Mouse (Mus musculus) thymus, postnatal 14 days (tissue): Measurements from ENCODE around the gene Kcnh2.
A peak's percentile ranks its signal among the peaks of the same experiment; 100 is the strongest.
"Not testable (repeated sequence)": the region's sequence is repeated elsewhere in the genome, so short reads cannot be mapped to it uniquely, and the experiment has no call there.

Experiments used
- DNase-seq: peaks from one replicate; pipeline ENCODE4 v3.0.0; 2021

Gene Kcnh2

DNA sequence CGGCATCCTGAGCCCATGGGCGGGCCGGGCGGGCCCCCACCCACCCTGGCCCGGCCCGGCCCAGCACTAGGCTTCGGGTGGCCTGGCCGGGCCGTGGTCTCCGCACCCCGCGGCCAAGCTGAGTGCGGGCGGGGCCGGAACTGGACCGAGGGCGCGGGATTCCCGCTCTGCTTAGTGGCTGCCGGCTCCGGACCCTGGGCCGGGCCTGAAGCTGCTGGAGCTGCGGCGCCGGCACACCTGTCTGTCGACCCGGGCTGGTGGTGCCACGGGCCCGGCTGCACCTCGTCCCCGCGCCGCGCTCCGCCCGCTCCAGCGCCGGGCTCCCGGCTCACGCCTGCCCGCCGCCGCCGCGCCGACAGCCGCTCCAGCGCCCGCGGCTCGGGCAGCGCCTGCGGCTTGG, at the start of gene Kcnh2:
Kcnh2 (minus strand) TSS at position 327 of the 400 bp plus-strand sequence.
- DNase-seq: no peak

DNA sequence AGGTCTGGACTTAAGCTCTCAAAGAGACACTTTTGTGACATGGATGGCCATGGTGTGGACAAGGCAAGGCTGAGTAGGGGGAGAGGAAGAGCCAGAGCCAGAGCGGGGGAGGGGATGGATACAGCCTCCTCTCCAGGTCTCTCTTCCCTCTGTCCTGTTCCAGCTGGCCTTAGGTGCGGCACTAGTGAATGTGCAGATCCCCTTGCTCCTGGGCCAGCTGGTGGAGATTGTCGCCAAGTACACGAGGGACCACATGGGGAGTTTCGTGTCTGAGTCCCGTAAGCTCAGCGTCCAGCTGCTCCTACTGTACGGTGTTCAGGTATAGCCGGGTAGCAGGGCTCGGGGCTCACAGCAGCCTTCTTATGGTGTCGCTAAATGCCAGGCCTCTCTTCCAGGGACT, 49.0 kb upstream of the Kcnh2 start:
- DNase-seq: no peak

DNA sequence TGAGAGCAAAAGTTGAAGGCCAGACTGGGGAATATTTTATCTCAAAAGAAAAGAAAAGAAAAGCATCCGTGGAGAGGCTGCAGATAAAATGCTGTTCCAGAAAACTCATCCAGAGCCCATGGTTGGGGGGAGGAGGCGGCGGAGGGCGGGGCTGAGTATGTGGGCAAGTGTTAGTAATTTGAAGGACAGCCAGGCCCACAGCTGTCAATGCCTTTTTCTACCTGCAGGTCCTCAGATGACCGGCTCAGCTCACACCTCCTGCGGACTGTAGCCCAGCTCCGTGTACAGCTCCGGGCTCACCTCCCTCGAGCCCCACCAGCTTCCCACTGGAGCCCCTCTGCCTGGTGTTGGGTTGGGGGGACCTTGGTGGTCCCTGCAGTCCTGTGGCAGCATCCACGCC, 48.3 kb upstream of the Kcnh2 start:
- no peak for DNase-seq

DNA sequence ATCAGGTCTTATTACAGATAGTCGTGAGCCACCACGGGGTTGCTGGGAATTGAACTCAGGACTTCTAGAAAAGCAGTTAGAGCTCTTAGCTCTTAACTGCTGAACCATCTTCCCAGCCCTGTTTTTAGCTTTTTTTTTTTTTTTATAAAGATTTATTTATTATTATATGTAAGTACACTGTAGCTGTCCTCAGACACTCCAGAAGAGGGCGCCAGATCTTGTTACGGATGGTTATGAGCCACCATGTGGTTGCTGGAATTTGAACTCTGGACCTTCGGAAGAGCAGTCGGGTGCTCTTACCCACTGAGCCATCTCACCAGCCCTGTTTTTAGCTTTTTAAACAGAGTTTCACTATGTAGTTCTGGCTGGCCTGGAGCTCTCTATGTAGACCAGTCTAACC, 44.9 kb upstream of the Kcnh2 start:
- DNase-seq: not testable (repeated sequence)

DNA sequence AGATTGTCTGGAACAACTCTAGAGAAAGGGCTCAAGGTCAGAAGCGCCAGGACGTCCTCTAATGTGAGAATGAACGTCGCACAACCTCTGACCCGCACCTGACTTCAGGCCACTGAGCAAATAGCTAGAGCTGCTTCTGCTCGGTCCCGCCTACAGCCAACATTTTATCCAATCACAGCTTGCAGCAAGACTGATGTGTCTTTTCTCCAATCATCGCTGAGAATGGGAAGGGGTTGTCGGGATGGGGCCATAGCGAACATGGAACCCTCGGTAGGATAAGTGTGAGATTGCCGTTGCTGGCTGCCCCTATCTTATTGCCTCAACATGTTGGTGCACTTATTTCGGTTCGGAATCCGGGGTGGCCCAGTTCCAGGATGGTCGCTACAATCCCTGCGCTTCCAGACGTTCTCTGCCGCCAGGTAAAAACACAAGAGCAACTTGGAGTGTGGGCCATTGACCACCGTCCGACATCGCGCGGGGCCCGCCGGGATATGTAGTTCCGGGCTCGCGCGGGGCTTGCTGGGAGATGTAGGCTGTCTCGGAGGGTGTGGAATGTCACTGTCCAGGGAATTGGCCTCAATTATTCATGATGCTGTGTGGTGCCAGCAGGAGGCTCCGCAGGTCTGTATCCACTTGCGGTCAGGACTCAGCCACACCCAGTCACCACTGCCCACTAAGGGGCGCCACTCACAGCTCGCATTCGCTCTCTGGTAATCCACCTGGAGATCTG, 42.9 kb upstream of the Kcnh2 start:
- DNase-seq: peak; percentile 92

DNA sequence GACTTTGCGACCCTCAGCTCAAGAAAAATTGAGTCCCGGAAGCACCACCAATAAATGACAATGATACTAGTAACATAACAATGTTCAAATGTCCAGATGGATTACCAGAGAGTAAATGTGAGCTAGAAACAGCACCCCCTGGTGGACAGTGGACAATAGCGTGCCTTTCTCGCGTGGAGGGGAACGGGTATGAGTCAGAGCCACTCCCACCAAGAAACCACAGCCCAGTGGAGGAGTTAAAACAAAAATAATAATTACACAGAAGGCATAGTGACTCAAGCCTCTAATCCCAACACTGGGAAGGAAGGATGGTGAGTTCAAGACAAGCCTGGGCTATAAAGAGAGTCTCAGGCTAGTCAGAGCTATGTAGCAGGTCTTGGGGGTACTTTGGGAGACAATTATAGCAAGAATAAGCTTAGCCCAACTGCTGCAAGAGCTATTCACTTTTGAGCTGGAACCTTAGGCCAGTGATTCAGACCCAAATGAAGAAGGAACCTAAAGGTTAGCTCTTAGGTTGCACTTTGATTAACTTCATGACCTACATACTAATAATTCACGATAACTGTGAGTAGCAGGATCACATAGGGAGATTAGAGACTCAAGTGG, 42.1 kb upstream of the Kcnh2 start, which contains the start of gene Abcb8:
Abcb8 (plus strand) TSS at position 272 of the 606 bp plus-strand sequence.
- DNase-seq: peak; percentile 90

DNA sequence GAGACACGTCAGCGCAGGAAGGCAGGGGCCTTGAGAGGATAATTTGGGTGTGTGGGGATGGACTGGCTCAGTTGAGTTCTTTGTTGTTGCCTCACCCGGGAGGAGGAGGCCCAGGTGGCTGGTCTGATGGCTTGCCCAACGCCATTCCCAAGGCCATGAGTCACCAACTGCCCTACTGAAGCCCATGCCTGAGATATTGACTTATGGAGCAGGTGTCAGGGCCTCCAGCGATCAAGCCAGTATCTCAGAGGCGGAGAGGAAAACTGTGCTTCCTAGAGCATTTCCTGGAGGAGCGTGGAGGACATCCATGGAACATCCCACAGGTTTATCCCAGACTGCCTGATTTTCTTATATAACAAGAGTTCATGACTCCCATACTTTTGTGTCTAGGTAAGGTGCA, 41.3 kb upstream of the Kcnh2 start:
- no peak for DNase-seq

DNA sequence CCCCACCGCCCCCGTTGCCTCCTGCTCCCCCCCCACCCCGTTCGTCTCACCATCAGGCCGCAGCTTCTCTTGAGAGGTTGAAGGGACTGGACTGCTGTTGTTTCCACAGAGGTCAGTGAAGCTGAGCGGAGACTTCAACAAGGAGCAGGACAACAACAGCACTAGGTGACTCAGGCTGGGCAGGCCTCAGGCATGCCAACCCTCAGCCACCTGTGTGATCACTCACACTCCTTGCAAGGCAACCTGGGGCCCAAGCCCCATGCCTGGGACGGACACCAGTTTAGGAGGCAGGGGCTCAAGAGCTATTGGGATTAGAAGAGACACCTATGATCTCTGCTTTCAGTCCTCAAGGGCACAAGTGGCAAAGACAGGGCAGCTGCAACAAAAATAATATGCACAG, 40.5 kb upstream of the Kcnh2 start, which contains the start of gene Atg9b:
Atg9b (minus strand) TSS at position 280 of the 400 bp plus-strand sequence.
- DNase-seq: no peak

DNA sequence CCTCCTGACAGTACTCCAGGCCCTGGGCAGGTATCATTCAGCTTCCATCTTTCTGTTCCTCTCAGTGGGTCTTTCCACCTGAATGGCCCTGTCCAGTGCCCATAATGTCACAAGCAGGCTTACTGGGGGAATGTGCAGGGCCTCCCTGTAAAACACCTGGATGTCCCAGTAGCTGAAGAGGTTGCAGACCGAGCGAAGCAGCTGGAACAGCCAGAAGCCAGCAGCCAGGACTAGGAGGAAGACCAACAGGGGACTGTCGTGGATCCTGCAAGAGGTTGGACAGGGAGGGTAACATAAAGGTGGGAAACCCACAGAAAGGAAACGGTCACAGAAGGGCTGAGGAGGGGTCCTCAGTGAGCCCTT, 38.2 kb upstream of the Kcnh2 start:
- DNase-seq: no peak

DNA sequence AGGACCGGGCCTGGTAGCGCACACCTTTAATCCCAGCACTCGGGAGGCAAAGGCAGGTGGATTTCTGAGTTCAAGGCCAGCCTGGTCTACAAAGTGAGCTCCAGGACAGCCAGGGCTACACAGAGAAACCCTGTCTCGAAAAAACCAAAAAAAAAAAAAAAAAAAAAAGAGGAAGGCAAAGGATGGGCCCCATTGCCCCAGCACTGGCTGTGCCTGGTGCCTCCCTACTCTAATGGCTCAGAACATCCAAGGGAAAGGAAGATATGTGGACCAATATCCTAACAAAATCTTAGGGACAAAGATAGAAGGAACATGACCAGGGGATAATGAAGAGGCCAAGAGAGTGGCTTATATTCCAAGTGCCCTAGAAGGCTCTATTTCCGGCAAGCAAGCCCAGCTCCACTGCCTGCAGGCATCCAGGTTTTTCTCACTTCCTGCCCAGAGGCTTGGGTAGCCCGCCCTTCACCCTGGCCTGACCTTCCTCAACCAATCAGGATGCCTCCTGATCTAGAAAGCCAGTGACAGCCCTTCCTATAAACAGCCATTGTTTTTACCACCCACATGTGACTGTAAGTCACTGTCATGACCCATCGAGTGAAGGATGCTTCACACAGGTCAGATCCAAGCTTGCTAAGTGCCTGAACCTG, 37.7 kb upstream of the Kcnh2 start:
- DNase-seq: peak; percentile 53

DNA sequence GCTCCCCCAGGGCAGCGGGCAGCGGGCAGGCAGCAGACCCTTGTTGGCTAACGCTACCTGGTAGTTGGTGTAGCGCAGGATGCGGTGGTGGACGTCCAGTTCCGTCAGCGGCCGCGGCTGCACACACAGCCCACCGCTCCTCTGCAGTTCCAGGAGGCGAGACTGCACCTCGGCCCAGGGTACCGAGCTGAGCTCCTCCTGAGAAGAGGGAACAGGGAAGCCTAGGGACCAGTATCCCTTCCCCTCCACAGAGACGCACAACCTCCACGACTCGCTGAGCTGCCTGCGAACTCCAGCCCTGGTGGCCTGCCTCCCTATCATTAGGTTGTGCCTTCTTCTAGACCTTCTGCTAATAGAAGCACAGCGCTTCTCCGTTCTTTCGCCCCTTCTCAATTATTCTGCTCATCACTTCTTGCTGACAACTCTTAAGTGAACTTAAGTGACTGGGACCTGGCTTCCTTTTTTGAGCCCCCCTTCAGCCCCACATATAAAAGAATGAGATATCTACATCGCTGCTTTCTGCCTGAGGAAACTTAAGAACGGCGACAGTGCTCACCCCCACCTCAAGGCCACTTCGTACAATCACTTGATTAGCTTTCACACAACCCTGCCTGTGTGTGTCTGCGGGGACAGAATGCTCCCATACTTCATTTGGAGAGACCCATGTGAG, 37.0 kb upstream of the Kcnh2 start:
- no peak for DNase-seq

DNA sequence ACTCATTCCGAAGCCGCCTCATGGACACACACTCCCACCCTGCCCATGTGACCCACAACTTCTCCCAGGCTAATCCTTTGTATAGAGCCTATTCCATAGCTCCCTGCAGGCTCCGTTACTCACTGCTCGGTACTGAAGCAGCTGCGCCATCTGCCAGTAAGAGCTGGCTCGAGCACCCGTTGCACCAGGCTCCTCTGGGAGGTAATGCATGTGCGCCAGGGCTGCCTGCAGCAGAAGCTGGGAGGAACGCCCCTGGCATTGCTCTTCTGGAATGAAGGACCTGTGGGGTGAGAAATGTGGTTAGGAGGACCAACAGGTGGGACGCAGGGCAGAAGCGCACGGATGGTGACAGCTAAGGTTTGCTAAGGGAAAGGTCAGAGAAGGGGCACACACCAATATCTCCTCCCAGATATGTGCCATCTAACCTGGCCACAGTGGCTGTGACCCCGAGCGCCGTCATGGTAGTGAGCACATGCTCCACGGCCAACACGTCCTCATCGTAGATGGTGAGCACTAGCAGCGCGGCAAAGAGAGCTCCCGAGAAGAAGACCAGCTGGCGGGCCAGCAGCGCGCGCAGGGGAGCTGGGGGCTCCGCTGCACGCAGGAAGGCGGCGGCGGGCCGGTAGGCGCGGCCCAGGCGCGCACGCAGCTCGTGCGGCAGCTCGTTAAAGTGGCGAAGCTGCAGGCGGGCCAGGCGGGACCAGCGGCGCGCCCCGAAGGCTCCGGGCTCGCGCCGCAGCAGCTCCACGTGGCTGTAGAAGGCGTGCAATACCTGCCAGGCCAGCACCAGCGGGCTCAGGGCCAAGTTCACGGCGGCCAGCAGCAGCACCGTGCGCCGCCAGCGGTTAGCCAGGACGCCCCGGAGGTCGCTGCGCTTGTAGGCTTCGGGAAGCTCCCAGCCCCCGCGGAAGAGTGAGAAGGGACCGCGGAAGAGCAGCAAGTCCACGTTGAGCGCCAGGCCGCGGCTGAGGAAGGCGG, 36.1 kb upstream of the Kcnh2 start:
- DNase-seq: peak; percentile 63

DNA sequence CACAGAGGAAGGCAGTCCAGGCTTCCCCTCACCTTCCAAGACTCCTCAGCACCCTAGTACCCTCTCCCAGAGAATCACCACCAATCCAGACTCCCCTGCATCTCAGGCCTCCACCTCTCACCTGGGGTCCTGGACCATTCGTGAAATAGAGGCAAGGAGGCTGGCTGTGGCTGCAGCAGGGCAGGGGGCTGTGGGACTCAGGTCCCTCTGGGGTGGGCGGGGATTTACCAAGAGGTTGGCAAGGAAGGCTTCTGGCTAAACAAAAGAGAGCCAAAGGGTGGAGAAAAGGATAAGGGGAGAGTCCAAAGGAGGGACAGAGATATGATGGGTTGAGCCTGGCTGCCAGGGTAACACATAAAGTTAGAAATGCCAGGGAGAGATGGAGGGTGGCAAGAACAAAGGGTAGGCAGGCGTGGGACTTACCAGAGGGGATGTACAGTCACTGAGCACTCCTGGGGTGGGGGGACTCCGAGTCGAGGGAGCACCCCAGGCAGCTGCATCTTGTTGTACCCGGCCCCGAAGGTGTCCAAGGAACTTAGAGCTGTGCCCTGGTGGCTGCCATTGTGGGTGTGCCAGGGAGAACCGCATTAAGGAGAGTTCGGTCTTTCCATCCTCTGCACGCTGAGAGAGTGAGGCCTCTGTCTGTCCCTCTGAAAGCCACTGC, 34.6 kb upstream of the Kcnh2 start:
- no peak for DNase-seq

DNA sequence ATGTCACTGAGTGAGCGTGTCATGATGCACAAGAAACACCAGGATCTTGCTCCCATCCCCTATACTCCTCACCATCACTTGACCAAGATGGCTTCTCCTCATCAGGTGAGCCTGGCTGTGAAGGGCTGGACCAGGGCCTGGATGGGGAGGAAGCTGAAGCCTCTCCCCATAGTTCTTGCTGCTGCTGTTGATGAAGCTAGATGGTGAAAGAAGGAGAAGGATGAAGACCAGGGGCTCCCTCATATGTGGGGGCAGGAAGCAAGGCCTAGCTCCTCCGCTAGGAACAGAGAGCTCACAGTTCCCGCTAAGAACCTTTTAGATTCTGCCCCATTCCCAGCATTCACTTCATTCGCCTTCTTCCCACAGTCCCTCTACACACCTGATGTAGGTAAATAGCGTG, 34.0 kb upstream of the Kcnh2 start:
- no peak for DNase-seq

DNA sequence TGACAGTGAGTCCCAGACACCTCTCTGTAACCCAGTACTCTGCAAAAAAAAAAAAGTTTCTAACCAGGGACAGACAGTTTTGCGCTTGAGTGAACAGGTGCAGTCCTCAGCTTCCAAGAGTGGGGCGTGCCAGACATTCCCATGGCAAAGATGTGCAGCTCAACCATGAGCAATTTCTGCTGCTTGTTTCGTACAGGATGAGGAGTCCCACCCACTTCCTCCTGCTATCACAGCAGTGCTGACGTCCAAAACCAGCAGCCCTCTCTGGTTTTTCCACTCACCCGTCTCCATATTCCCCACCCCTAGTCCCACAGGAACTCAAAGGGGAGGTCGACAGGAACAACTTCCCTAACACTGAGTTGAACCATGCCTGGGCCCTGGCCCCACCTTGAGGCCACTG, 33.0 kb upstream of the Kcnh2 start:
- DNase-seq: no peak

DNA sequence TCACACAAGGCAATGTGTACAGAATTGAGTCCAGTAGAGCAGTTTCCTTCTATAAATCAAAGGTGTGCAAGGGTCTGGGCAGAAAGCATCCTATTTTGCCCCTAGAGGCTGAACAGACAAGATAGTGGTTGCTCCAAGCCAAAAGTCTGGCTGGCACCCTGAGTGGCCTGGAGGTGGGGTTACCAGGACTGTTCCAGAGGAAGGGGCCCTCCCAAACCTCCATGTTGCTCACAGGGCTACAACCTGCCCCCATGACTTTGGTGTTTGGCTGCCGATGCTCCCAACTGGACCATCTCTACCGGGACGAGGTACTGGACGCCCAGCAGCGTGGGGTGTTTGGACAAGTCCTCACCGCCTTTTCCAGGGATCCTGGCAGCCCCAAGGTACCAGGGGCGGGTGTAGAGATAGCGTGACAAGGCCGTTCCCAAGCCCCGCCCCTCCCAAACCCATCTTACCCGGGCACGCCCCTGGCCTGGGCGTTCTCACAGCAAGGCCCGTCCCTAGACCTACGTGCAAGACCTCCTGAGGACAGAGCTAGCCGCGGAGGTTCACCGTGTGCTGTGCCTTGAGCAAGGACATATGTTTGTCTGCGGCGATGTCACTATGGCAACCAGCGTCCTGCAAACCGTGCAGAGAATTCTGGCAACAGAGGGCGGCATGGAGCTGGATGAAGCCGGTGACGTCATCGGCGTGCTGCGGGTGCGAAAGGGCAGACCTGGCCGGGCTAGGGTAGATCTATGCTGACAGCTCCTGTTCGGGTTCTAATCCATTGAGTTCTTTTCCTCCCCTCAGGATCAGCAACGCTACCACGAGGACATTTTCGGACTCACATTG, 31.8 kb upstream of the Kcnh2 start:
- DNase-seq: peak; percentile 92

DNA sequence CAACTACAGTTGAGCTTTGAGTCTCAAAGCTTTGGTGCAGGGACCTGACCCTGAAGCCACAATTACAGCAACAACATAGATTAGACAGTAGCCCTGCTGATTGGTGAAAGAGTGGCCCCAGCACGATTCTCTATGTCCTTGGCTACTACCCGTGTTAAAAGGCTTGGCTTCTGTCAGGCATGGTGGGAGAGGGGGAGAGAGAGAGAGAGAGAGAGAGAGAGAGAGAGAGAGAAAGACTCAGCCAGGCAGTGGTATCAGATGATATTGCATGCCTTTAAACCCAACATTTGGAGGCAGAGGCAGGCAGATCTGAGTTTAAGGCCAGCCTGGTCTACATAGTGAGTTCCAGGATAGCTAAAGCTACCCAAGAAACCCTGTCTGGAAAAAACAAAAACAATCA, 30.6 kb upstream of the Kcnh2 start:
- no peak for DNase-seq

DNA sequence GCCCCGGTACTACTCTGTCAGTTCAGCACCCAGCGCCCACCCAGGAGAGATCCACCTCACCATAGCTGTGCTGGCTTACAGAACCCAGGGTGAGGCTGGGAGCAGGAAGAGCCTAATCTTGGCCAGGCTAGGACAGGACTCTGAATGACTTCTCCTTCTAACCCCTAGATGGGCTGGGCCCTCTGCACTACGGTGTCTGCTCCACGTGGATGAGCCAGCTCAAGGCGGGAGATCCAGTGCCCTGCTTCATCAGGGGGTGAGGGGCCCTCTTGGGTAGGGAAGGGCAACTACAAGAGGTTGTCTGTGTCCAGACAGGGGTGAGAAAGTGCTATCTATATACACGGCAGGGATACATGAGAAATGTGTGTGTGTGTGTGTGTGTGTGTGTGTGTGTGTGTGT, 30.1 kb upstream of the Kcnh2 start:
- no peak for DNase-seq

DNA sequence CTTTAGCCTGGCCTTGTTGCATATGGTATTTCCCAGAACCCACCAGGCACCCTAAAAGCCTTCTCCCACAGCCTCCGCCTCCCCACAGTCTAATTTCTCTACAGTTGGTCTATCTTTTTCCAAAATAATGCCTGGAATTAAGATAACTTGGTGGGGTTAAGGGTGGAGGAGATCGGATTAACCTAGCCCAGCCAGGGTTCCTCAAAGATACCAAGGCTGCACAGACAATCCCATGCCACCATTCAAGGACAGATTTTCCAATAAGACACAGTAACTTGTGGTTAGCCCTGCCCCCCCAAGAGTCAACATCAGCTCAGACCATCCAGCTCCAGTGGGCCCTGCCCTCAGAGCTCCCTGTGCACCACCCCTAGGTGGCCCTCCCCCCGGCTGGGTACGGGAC, 29.1 kb upstream of the Kcnh2 start:
- no peak for DNase-seq

DNA sequence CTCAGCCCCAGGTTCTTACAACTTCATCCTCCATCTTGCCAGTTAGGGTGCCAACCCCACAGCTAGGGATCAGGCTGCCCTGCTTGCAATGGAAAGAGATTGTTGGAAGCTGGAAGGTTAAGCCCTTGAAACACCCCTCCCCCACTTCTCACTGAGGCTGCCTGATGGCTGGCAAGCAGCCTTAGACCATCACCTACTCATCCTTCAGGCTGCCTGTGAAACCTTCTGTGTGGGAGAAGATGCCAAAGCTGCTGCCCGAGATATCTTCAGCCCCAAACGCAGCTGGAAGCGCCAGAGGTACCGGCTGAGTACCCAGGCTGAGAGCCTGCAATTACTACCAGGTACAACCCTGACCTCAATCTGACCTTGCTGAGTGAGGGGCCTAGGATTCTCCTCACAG, 28.1 kb upstream of the Kcnh2 start:
- DNase-seq: no peak

DNA sequence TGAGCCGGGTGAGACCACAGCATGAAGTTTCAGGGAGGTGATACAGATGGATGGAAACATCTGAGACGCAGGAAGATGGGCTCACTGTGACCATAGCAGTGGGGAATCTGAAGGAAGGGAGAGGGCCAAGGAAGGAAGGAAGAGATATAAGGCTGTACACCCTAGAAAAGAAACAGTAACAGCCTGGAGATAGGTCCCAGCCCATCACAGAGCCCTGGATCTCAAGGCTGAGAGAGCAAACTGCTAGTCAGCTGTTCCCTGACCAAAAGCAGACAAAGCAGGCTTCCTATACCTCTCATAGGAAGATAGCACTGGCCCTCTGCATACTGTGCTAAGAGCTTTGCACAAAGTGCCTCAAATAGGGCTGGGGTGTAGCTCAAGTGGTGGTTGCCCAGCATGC, 27.3 kb upstream of the Kcnh2 start:
- no peak for DNase-seq
